Comparison of ENCODE assay signal across 7 mouse cellular contexts in genomic region chr19:3323201-3323621, GRCm38 (mm10). TPM values are rescaled to one million over a fixed set of nuclear protein-coding genes. Genes with fewer than 3 reads are reported as not detected.
DNase-seq lines count a peak whose midpoint lies in the region; ATAC-seq and TF ChIP-seq lines count a peak whose summit lies in the region.

No protein-coding gene starts in this region.

- no peak for TF ChIP-seq CTCF in cortical plate, adult 2 months (IDR thresholded peaks at IDR 0.05; ENCODE audit: extremely low read depth, insufficient read depth, low read length)
- no peak for TF ChIP-seq CTCF in hindbrain, postnatal 0 days (IDR thresholded peaks at IDR 0.05; ENCODE audit: low read depth)

- TF ChIP-seq POLR2A in cortical plate, adult 2 months (IDR thresholded peaks at IDR 0.05; ENCODE audit: extremely low read depth, insufficient read depth, low read length): no peak

- H3K27me3 ChIP-seq in hindbrain, postnatal 0 days (ENCODE audit: insufficient read depth, low read length): peaks cover 13% of the 10 kb centered on the region
- H3K27me3 ChIP-seq in midbrain, embryonic 10.5 days (ENCODE audit: low read depth, poor library complexity, severe bottlenecking): peaks cover 74% of the 10 kb centered on the region

- no peaks in the 10 kb centered on the region; the same call in 1 of the 2 replicates for H3K4me1 ChIP-seq in cortical plate, adult 2 months (ENCODE audit: control insufficient read depth, insufficient read depth, low read length)
- peaks cover 20% of the 10 kb centered on the region for H3K4me1 ChIP-seq in hindbrain, postnatal 0 days (ENCODE audit: insufficient read depth, low read length)
- H3K4me1 ChIP-seq in midbrain, embryonic 10.5 days: peaks cover 50% of the 10 kb centered on the region

- whole genome bisulfite sequencing in hindbrain, postnatal 0 days: under 1% methylated on average over 46 of the region's 47 CpGs
- WGBS in midbrain, embryonic 10.5 days: under 1% methylated on average over 47 of the region's 47 CpGs

- H3K4me2 ChIP-seq in hindbrain, postnatal 0 days (ENCODE audit: low read depth, low read length): peak overlapping the region; percentile 85

- DNase-seq in adrenal gland, adult (ENCODE audit: inconsistent age in 2 of 2, low spot score in 1 of 2): peak; percentile 93 to 97
- DNase-seq in gastrocnemius, adult 8-10 months (ENCODE audit: low spot score in 2 of 2): peak; percentile 73 to 80
- DNase-seq in hindbrain, postnatal 0 days (ENCODE audit: low spot score): peak; percentile 64
- peak; percentile 69 for DNase-seq in left cerebral cortex, postnatal 4 days
- DNase-seq in midbrain, embryonic 10.5 days (ENCODE audit: low spot score): peak; percentile 81
- peak; percentile 79 for DNase-seq in skeletal muscle tissue, adult 2 months (ENCODE audit: low read depth, low spot score)

- H3K9me3 ChIP-seq in hindbrain, postnatal 0 days (ENCODE audit: low read length): no peaks in the 10 kb centered on the region
- peaks cover 3% of the 10 kb centered on the region; the same call in 1 of the 2 replicates for H3K9me3 ChIP-seq in midbrain, embryonic 10.5 days (replicated peaks)

- peak overlapping the region; percentile 58 for H3K4me3 ChIP-seq in cortical plate, adult 2 months (ENCODE audit: insufficient read depth, low read length)
- peak overlapping the region; percentile 55 for H3K4me3 ChIP-seq in hindbrain, postnatal 0 days (ENCODE audit: low read length)
- H3K4me3 ChIP-seq in midbrain, embryonic 10.5 days: peak overlapping the region; percentile 59

- ATAC-seq in hindbrain, postnatal 0 days: peak; percentile 74

- H3K36me3 ChIP-seq in hindbrain, postnatal 0 days (ENCODE audit: insufficient read depth, low read length): no peaks in the 10 kb centered on the region
- no peaks in the 10 kb centered on the region for H3K36me3 ChIP-seq in midbrain, embryonic 10.5 days

- intact Hi-C loops in left cerebral cortex, postnatal 4 days (cut with DNase I): no loop called here

- peak overlapping the region; percentile 61 for H3K9ac ChIP-seq in hindbrain, postnatal 0 days (replicated peaks; ENCODE audit: low read length)

- peak overlapping the region; percentile 82 for H3K27ac ChIP-seq in cortical plate, adult 2 months (ENCODE audit: insufficient read depth, low read length)
- peak overlapping the region; percentile 89 for H3K27ac ChIP-seq in hindbrain, postnatal 0 days
- H3K27ac ChIP-seq in midbrain, embryonic 10.5 days (replicated peaks): peak overlapping the region; percentile 68; the same call in 1 of the 2 replicates

RNA-seq across cellular contexts. Expression of gene Cpt1a, which starts 1.1 kb away (rescaled TPM):
- polyA plus RNA-seq in cortical plate, adult 2 months (2012; rRNA removed): 22.5 and 23.4 TPM in 2 replicates
- total RNA-seq in gastrocnemius, adult 8-10 months (2022): 1 to 10 TPM; 6.4 to 9.3 (median 7.5) TPM
- 27.7 and 31.1 TPM in 2 replicates for total RNA-seq in hindbrain, postnatal 0 days (2014; rRNA removed)
- 22.3 and 22.4 TPM in 2 replicates for polyA plus RNA-seq in hindbrain, postnatal 0 days (2015; fragmentation: Nextera tagmentation; extraction: Ambion mirVana)
- total RNA-seq in left cerebral cortex, postnatal 4 days (2021): 10 to 100 TPM; 24.1 to 28.5 TPM
- 4.0 and 7.4 TPM in 2 replicates for polyA plus RNA-seq in midbrain, embryonic 10.5 days (2016; fragmentation: Nextera tagmentation; extraction: Ambion mirVana)

RNA-seq across cellular contexts. Expression of gene Ighmbp2, which starts 40.4 kb away (rescaled TPM):
- polyA plus RNA-seq in cortical plate, adult 2 months (2012; rRNA removed): 7.5 and 7.7 TPM in 2 replicates
- 1 to 10 TPM; 4.2 to 5.5 (median 4.6) TPM for total RNA-seq in gastrocnemius, adult 8-10 months (2022)
- total RNA-seq in hindbrain, postnatal 0 days (2014; rRNA removed): 10.5 and 11.5 TPM in 2 replicates
- polyA plus RNA-seq in hindbrain, postnatal 0 days (2015; fragmentation: Nextera tagmentation; extraction: Ambion mirVana): 8.6 and 9.2 TPM in 2 replicates
- 10 to 100 TPM; 13.5 TPM for total RNA-seq in left cerebral cortex, postnatal 4 days (2021)
- 10.2 and 11.5 TPM in 2 replicates for polyA plus RNA-seq in midbrain, embryonic 10.5 days (2016; fragmentation: Nextera tagmentation; extraction: Ambion mirVana)

RNA-seq across cellular contexts. Expression of gene Mrpl21, which starts 40.5 kb away (rescaled TPM):
- 51.4 and 53.6 TPM in 2 replicates for polyA plus RNA-seq in cortical plate, adult 2 months (2012; rRNA removed)
- 10 to 100 TPM; 51.7 to 58.8 (median 58.0) TPM for total RNA-seq in gastrocnemius, adult 8-10 months (2022)
- 62.2 and 65.7 TPM in 2 replicates for total RNA-seq in hindbrain, postnatal 0 days (2014; rRNA removed)
- polyA plus RNA-seq in hindbrain, postnatal 0 days (2015; fragmentation: Nextera tagmentation; extraction: Ambion mirVana): 93.8 and 105 TPM in 2 replicates
- 10 to 100 TPM; 51.5 to 52.5 TPM for total RNA-seq in left cerebral cortex, postnatal 4 days (2021)
- 122 and 139 TPM in 2 replicates for polyA plus RNA-seq in midbrain, embryonic 10.5 days (2016; fragmentation: Nextera tagmentation; extraction: Ambion mirVana)

Comparison
In these comparisons a context has a peak if more than half of its experiments do, and no peak if none do; other contexts are left out.
1. Peak in every context shown above with its lines: DNase-seq, ATAC-seq, H3K4me3 ChIP-seq and H3K27ac ChIP-seq.